Mouse (Mus musculus) cerebellum, adult 9-11 months (tissue): ENCODE data around the gene Bub1.
A peak's percentile ranks its signal among the peaks of the same experiment; 100 is the strongest.

Experiments
- DNase-seq: peaks from one replicate; pipeline ENCODE4 v3.0.0; 2022

Bub1 gene

DNA sequence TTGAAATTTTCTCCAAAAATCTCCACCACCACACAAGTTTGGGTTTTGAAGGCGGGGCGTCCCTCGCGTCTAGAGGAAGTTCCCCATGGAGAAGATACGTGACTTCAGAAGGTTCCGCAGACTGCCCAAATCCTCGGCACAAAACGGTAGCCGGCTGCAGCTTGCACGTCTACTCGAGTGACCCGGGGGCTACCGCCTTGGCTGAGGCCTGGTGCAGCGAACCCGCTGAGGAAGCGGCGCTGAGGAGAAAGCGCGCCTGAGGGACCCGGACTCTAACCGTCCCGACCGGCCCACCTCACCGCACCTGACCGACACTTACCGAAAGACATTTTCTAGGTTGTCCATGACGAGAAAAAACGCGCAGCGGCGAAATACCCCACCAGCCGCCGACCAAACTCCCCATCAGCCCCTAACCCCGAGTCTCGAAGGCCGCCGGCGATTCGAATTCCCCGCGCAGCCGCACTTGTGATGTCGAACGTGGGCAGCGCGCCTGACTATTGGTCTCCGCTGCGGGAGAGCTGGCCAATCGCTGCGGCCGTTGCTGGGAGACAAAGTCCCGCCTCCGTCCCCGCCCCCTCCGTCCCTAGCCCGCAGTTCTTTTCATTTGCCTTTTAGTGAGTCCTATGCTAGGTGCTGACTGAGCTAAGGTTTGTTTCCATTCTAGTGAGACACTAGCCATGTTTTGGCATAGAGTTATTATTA is at the start of gene Bub1:
Gene Bub1, minus strand, starts transcription at position 465 of the 702 bp plus-strand sequence.
- DNase-seq = peak; percentile 91

DNA sequence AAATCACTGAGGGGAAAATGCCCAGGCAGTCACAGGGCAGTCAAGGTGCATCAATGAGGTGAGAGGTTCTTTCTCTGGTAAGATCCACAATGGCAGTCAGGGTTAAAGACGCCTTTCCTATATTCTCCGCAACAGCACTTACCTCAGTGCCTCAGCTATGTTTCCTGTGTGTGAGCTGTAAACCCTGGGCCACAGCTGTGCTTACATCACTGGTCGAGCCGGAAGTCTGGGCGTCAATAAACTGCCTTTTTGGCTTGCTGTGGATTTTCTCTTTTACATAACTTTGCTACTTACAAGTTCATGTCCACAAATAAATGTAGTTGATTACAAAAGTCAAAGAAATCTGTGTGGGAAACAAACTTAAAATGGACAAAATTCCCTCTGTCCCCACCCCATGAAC is 49.4 kb upstream of the Bub1 start:
- no peak for DNase-seq

GRCm38 (mm10) chr2:127864381-127864780 is 32.7 kb upstream of the Bub1 start:
- DNase-seq = no peak

DNA sequence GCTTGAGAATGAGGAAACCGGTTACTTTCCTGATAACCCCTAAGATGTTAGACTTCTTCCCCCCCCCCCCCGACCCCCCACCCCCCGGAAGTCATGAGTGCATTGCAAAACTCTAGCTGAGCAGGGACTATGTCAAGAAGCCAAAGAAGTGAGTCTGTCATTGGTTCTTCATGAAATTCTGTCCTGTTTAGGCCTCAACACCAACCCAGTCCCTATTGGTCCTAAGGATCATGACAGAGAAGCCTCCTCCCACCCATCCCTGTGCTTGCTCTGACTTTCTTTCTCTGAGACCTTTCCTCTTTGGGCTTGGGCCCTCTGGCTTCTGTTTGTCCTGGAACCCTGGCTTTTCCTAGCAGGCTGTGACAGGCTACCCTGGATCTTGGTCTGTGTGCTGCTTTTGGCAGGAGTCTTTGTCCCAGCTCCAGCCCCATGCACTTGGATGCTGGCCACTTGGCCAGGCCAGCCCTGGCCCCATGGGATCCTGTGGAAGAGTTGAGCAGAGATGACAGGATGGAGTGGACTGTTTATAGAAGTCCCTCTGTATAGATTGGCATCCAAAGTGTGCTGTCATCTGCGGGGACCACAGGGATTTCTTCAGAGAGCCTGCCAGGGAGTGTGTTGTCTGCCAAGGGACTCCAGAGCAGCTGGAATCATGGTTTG is 22.8 kb upstream of the Bub1 start:
- peak; percentile 93 for DNase-seq

DNA sequence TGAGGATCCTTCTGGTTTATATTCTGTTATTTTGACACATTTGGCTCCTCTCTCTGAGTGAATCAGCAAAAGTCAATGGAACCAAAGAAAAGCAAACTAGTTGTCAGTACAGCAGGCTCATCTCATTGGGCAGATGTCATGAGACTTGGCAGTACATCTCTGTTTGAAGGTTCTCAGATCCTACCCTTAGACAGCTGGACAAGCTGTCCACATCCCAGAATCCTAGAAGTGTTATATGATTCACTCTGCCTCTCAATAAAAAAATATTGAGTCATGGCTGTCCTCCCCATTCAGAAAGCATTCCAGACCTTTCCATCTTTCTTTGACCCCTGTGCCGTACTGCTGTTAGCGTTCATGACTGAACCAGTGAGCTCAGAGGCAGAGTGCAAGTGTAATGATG is 18.7 kb upstream of the Bub1 start:
- no peak for DNase-seq

GRCm38 (mm10) chr2:127846571-127846970 is 14.9 kb upstream of the Bub1 start:
- DNase-seq = no peak

DNA sequence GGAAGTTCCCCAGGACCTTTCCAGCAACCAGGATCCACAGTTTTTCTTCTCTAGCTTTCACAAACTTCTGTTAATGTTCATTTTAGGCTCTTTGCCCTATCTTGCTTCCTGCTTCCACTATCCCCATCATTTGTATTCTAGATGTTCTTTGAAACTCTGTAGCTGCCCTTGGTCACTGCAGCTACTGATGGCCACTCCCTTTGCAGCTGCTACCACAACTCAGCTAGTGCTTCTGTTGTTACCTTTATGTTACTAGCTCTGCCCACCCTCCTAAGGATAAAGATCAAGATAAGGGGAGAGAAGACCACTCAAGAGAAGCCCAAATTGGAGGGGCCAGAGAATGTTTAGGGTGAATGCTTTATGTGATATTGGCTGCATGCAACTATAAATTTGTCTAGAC is 14.3 kb upstream of the Bub1 start:
- no peak for DNase-seq

GRCm38 (mm10) chr2:127845346-127845982 is 13.8 kb upstream of the Bub1 start:
- no peak for DNase-seq

DNA sequence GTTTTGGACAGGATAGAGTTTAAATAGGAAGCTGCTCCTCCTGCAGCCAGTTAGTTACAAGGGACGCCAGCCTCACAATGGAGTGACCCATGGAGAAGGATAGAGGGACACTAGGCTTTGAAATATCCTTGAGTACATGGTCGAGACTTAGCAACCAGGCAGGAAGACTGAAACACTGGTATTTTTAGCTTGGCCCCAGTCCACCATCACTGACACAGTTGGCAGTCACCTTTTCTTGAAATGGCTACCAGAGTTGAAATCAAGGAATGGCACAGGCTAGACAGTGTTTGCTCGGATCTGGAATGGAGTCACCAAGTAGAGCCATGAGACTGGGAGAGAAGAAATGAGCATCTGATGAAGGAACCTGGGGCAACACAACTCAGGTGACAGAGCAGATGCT is 10.8 kb upstream of the Bub1 start:
- no peak for DNase-seq

DNA sequence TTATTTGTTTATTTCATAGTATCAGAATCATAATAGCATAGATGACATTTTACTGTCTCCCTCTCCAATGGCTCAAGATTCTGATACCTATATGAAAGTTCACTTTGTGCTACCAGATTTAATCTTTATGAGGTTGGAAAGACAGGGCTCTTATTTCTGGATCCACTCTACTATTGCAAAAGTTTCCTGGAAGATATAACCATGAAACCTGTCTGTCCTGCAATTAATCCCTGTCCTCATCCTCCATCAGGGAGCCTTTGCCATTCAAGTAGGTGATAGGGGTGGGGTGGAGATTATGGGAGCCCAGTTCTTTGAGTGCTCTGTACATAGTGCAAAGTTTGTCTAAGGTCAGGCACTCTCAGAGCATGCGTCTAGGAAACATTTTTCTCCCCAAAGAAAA is 9.7 kb upstream of the Bub1 start:
- DNase-seq = no peak

DNA sequence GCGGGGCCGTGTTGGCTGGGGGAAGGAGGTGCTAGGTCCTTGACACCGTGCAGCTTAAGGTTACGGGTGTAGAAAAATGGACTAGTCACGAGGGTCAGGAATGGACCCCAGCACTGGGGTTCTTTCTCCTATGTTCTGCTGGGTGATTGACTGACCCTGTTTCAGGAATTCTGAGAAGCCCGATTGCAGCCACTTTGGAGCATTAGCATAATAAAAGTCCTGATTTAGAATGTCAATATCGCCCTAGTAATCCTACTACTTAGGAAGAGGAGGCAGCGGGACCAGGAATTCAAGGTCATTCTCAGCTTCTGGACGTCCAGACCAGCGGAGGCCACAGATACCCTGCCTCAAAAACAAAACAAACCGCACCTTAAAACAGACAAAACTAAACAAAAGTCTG is 7.8 kb upstream of the Bub1 start:
- no peak for DNase-seq

DNA sequence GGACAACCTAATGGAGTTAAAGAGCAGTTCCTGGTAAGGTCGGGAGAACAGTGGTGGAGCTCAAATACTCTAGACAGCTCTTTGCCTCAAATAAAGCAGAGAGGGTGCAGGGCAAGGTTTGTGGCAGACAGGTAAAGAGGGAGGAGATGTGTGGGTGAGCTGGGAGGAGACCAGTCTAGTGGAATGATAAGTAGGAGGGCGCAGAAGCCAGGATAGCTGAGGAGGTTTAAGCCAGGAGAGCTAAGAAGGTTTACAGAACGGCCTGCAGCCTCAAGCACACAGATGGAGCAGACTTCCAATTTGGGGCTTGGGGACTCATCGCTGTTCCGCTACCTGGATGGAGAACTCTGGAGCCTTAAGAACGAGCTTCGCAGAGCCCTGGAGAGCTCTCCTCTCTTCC is 6.9 kb upstream of the Bub1 start, which contains the start of gene Acoxl:
Gene Acoxl, plus strand, starts transcription at position 301 of the 400 bp plus-strand sequence.
- DNase-seq = no peak

DNA sequence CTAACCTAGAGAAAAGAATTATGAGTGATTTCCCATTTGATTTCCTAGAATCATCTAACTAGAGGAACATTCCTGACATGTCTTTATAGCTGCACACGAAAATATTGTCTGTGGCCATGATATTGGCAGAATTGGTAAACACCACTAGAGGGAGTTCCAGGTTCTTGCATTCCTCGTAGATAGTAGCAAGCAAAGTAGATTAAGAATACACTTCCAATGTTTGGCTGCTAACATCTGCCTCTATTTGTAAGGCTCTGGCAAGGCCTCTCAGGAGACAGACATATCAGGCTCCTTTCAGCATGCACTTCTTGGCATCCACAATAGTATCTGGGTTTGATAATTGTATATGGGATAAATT is 1.1 kb upstream of the Bub1 start:
- no peak for DNase-seq

GRCm38 (mm10) chr2:127832103-127832832 is 603 bp upstream of the Bub1 start:
- DNase-seq = no peak

DNA sequence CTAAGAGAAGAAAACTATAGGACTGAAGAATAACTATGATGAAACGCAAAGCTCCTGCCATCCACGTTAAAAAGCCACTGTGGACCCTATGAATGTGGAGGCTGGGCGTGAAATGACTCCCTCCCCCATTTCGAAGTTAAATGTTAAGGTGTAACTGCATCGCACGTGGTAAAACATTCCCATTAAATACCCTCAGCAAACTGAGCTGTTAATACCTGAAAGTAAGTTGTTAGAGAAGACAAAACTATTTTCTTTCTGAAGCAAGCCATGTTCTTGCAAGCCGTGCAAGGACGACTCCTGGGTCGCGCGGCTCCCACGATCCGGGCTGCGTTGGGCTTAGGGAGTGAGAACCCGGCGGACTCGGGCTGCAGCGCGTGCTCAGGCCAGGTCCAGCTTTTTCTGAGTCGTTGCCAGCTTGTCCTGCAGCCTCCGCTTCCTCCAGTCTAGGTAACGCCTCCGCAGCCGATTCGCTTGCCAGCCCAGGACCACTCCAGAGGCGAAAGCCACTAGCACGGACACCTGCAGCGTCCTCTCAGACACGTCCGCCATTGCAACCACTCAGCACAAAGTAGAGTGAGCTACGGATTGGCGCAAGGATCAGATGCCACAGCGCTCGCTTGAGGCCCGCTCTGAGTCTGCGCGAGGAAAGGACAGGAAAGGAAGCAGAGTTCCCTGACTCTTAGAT is 39.6 kb downstream of the Bub1 start, which contains the start of gene Mtln:
Gene Mtln, minus strand, starts transcription at position 570 of the 685 bp plus-strand sequence.
- peak; percentile 91 for DNase-seq

DNA sequence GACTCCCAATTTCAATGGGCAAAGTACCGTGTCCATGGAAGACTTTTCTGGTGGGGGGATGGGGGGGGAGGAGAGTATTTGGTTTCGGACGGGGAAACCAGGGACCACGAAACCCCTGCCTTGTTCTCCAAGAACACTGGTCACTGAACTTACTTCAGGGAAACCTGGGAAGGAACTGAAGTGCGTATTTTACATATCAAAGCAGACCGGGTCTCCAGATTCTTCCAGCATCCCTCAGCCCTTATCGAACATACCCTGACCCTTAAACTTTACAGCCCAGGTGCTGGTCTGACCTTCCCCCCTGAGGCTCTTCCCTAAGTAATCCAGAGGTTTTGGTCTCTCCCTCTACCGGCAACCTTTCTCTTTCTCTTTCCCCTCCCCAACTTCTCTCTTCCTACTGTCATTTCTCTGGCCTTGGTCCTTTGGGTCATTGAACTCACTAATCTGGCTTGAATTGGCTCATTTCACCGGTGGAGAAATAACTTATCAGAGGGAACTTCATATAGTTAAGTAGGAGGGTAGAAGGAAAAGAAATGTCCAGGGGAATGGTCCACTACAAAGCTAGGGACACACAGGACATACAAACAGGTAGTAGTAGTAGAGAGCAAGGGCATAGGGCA is 41.9 kb downstream of the Bub1 start:
- no peak for DNase-seq

- DNase-seq = no peak
Observed at GRCm38 (mm10) chr2:127789138-127789537, 42.5 kb downstream of the Bub1 start.

- DNase-seq = peak; percentile 75
Observed at GRCm38 (mm10) chr2:127788440-127789116, 43.1 kb downstream of the Bub1 start, which contains the start of gene Nphp1. TSS of gene Nphp1 (minus strand) at chr2:127788897.

DNA sequence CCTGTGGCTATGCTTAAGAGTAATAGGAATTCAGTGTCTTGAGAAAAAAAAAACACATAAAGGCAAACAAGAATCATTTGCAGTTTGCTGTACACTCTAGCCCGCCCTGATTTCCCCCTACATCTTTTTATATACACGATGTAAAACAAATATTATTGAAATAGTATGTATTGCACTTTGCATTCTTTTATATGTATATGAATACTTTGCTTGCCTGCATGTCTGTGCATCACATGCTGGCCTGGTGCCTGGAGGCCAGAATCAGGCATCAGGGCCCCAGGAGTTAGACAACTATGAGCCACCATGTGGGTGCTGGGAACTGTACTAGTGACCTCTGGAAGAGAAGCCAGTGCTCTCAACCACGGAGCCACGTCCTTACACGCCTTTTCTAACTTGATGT is 44.4 kb downstream of the Bub1 start:
- DNase-seq = peak; percentile 10

DNA sequence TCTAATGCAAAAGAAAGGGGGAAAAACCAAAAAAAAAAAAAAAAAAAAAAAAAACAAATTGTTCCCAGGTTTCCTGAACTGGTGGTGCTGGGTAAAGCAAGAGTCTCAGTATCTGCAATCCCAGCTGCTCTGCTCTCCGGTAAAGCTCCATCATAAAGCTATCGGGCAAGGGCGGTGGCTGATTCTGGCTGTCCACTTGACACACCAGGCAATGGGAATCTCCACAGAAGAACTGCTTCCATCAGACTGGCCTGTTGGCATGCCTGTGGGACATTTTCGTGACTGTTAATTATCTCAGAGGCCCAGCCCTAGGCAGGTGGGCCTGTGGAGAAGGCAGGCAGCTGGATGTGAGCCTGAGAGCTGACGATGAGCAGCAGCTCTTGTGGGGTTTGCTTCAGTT is 53.2 kb downstream of the Bub1 start:
- DNase-seq = no peak

DNA sequence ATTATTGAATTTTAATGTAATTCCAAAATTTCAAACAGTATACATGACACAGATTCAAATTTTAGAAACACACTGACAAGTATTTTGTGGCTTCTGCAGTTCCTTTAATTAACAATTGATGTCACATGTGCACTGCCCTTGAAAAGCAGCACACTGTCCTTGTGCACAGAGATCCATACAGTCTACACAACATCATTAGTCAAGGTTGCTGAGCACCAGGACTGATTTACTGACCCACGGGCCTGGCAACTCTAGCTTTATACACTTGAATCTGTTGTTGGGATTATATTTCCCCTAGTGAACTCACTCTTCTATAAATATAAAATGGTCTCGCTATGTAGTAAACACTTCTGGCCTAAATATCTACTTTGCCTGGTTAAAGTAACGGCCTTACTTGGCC is 56.7 kb downstream of the Bub1 start:
- DNase-seq = no peak

DNA sequence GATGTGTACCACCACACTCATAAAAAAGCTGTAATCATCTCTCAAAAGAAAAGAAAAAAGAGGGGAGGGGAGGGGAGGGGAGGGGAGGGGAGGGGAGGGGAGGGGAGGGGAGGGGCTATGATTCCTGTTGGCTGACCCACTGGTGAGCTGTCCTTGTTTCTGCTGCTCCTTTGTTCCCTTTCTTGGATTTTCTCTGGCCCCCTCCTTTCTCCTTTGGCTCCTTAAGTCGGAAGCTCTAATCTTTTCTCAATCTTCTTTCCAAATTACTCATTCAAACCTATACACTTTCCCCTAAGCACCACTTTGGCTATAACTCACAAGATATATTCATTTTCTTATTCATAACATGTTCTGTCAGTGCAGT is 57.1 kb downstream of the Bub1 start:
- DNase-seq = no peak
